Mouse (Mus musculus) T-helper 1 cell (primary cell): ENCODE data around the gene Sppl2b.
"Not testable (repeated sequence)": the region's sequence is repeated elsewhere in the genome, so short reads cannot be mapped to it uniquely, and the experiment has no call there.

Experiments
- in situ Hi-C: fragments of 300-600 bp; cut with MboI, MseI; formaldehyde crosslinking; loops from one replicate; pipeline ENCODE4 v1.15.1; 2025; ENCODE audit warnings: high pct_unique_total_duplicates

Gene Sppl2b

DNA sequence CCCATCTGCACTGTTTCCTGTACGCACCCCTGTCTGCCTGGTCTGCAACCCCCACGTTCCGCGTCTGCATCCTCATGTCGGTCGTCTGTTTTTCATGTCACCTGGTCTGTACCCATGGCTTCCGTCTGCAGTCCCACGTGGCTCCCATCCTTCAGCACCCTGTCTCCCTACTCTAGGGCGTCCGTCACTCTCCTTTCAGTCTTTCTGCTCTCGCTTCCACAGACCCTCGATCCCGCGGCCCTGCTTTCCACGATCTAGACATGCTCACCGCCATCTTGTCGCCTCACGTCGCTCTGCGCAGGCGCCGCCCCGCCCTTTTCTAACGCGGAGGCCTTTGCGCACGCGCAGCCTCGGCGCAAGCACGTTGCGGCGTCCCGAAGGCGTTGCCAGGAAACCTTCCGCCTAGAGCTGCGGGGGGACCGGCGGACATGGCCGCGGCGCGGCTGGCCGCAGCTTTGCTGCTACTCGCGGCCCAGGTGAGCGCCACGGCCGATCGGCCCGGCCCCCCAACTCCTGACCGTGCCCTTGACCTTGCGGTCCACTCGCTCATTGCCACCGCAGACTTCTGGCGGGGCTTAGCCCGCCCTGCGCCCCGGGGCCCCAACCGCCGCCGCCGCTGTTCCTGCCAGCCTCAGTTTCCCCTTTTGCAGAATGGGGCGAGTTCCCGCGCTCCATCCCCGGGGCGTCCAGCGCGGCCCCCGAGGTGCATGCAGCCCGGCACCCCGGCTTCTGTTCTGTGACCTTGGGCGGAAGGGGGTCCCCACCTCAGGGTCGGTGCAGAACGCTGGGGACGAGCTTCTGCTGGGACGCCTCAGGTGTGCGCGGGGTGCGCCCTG is at the start of gene Sppl2b, which contains the start of gene Lsm7:
Gene Sppl2b, plus strand, starts transcription at position 363 of the 836 bp plus-strand sequence.
Gene Lsm7, minus strand, starts transcription at position 297 of the 836 bp plus-strand sequence.
- in situ Hi-C loops = no loop called here

DNA sequence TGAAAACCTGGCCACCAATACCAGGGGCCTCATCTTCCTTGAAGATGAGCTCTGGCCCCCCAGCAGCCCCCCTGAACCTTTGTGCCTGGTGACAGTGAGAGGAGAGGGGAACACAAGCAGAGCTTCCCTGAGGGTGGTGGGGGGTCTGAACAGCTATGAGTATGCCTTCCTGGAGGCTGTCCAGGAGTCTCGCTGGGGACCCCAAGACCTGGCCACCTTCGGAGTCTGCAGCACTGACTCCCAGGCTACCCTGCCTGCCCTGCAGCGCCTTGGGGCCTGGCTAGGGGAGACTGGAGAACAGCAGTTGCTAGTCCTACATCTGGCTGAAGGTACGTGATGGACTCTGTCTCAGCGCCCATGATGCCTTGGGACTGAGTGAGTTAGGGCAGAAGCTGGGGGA is 49.8 kb upstream of the Sppl2b start:
- in situ Hi-C loops = no loop called here

DNA sequence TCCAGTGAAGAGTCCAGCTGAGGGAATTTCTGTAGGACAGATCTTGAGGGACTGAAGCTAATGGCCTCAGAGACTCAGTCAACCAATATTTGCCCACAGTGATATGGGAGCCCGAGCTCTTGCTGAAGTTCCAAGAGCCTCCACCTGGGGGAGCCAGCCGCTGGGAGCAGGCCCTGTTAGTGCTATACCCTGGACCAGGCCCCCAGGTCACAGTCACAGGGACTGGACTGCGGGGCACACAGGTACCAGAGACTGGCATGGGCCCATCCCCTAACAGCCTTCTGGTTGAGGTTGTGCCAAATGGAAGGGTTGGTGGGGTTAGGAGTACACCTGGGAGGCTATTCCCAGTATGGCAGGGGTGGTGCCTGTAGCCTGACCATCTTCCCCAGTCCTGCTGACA is 49.1 kb upstream of the Sppl2b start:
- in situ Hi-C loops = no loop called here

DNA sequence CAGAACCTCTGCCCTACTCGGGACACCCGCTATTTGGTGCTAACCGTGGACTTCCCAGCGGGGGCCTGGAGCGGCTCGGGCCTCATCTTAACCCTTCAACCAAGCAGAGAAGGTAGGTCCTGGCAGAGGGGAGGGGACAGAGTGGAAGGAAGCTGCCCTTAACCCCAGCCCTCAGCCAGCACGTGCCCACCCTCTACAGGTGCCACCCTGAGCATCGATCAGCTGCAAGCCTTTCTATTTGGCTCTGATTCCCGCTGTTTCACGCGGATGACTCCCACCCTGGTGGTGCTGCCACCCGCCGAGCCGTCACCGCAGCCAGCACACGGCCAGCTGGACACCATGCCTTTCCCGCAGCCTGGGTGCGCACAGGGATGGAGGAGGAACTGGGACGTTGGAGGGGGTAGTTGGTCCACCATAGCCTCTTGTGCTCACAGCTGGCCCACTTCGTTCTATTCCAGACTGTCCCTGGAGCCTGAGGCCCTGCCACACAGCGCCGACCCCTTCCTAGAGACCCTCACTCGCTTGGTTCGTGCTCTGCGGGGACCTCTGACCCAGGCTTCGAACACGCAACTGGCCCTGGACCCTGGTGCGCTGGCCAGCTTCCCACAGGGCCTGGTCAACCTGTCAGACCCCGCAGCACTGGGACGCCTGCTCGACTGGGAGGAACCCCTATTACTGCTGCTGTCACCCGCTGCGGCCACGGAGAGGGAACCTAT is 48.6 kb upstream of the Sppl2b start:
- in situ Hi-C loops = no loop called here

DNA sequence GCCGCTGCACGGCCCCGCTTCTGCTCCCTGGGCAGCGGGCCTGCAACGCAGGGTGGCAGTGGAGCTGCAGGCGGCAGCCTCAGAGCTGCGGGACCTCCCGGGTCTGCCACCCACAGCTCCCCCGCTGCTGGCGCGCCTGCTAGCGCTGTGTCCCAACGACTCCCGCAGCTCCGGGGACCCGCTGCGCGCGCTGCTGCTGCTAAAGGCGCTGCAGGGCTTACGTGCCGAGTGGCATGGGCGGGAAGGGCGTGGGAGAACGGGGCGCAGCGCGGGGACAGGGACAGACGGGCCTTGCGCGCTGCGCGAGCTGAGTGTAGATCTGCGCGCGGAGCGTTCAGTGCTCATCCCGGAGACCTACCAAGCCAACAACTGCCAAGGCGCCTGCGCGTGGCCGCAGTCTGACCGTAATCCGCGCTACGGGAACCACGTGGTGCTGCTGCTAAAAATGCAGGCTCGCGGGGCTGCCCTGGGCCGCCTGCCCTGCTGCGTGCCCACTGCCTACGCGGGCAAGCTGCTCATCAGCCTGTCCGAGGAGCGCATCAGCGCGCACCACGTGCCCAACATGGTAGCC is 47.9 kb upstream of the Sppl2b start:
- in situ Hi-C loops = no loop called here

DNA sequence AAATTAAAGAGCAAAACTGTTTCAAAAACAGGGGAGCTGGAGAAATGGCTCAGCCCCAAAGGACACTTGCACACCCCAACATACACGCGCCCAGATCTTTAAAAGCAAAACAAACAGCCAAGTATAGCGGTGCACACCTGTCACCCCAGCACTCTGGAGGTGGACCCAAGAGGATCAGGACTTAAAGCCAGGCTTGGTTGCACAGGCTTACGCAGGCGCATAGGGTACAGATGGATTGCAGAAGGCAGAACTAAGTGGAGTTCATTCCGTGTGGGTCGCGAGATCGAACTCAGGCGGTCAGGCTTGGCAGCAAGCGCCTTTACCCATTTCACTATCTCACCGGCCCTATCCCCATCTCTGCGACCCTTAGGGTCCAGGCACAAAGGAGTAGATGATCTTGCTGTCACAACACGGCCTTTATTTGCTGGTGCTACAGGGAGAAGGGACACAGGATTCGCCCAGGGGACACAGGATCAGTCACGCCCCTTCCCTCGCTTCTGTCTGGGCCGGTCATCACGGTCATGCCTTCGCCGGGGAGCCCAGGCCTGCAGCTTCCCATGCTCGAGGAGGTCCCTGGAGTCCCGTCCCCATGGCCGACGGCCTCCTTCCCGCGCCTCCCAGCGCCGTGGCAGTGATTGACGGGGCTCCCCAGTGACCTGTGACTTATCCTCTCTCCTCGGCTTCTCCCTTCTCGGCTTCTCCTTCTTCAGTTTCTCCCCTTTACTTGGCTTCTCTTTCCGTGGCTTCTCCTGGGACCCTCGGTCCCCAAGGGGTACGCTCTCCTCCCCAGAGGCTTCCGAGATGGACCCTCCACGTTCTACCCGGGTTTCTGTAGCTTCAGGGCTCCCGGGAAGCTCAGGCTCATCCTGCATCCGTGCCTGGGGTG is 46.7 kb upstream of the Sppl2b start:
- in situ Hi-C loops = no loop called here

DNA sequence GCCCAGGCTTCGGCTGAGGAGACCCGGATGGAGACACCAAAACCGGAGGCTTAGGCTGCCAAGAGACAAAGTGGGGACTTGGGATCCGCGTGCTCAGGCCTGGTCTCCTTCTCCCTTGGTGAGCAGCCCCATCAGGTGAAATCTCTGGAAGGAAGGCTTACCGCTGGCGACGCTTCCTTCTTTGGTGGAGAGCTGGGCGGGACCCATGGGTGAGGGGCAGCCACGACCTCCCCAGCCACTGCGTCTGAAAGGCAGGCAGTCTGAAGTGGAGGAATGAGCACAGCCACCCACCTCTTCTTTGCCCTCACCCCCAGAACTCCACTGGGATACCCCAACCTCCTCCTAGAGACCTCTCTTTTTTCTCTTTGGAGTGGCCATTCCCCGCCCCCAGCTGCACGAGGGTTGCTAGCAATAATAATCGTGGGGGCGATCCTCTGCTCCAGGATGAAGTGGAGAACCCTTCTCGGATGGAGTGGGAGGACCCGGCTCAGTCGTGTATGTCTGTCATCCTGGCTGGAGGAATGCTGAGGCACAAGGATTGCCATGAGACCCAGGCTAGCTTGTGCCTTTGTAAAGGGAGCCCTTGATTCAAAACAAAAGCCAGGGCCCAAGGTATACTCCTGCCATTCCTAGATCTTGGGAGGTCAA is 46.0 kb upstream of the Sppl2b start:
- in situ Hi-C loops = no loop called here

DNA sequence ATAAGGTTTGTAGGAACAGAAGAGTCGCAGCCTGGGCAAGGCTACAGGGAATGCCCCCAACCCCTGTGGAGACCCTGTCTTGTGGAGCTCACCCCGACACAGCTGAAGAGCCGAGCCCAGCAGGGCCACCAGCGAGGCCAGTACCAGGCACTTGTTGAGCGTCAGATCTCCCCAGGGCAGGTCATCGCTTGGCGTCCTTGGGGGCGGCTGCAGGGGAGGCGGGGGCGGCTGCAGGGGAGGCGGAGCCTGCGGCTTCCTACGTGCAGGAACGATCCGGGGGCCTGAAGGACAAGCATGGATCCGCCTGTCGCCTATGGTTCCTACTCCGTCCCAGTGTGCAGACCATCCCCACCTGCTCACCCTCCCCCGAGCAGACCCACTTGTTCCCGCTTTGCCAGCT is 45.0 kb upstream of the Sppl2b start:
- in situ Hi-C loops = no loop called here

DNA sequence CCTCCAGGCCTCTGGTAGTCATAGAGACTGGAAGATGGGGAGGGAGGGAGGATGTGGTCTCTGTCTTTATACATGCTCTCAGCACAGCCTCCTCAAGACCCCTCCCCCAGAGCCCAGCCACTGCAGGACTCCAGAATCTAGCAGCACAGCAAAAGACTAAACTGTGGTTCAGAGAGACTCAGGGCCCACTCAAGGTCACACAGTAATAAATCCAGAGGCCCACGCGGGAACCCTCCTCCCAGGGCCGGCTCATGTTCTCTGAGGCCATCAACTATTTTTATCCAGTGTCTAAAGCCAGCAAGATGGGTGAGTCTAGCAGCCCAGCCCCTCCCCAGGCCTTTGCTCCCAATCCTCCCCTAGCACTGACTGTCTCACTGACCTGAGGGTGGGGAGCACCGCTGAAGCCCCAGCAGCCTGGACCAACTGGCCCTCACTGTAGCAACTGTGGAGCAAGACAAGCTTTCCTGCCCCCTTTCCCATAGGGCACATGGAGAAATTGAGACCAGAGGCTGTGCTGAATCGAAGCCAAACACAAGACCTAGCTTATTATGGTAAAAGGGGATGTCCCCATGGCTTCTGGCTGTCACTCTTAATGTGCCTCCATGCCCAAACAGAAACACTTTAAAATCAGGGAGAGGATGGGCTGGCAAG is 42.6 kb upstream of the Sppl2b start:
- in situ Hi-C loops = no loop called here

DNA sequence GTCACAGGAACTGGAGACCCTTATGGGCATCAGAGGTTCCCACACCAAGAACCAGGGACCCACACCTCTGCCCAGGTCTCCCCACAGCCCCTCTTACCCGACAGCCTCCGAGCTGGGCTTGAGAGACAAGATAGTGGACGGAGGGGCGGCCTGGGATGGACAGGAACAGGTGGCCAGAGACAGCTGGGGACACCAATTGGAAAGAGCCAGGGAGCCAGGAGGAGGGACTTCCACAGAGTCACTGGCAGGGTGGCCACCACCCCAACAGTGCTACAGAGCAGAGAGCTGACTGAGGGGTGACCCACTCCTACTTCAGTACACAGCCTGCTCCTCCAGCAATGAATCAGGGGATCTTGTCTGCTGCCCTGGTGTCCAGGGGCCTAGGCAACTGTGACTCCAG is 41.7 kb upstream of the Sppl2b start, which contains the start of gene Jsrp1:
Gene Jsrp1, minus strand, starts transcription at position 133 of the 400 bp plus-strand sequence.
- in situ Hi-C loops = no loop called here

DNA sequence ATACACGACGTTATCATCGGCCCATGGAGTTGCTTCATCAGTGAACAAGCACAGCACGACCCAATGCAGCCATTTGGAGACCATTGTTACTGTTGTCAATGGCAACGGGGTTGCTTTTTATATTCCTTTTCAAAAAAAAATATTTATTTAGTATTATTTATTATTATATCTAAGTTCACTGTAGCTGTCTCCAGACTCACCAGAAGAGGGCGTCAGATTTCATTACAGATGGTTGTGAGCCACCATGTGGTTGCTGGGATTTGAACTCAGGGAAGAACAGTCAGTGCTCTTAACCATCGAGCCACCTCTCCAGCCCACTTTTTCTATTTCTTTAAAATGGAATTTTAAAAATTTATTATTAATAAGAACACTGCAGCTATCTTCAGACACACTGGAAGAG is 40.3 kb upstream of the Sppl2b start:
- in situ Hi-C loops = no loop called here

DNA sequence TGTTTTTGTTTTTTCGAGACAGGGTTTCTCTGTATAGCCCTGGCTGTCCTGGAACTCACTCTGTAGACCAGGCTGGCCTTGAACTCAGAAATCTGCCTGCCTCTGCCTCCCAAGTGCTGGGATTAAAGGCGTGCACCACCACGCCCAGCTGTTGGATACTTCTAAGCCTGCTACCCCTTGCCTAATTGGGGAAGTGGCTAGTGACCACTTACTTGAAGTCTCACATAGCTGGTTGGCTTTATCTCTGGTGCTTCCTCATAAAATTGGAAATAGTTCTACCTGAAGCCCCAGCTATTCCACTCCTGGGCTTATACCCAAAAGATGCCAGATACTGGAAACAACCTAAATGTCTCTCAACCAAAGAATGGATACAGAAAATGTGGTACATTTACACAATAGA is 38.8 kb upstream of the Sppl2b start:
- in situ Hi-C loops = not testable (repeated sequence)

DNA sequence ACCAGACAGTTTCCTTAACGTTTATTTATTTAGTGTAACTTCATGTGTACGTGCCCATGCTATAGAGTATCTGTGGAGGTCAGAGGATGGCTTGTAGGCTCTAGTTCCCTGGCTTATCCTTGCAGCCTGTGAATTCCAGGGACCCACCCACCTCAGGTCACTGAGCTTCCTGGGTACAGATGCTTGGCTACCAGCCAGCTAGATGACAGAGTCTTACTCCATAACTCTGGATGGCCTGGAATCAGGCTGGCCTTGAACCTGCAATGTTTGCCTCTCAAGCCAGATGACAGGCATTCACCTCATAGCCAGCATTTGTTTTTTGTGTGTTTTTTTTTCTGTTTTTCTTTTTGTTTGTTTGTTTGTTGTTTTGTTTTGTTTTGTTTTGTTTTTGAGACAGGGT is 37.9 kb upstream of the Sppl2b start:
- in situ Hi-C loops = no loop called here

DNA sequence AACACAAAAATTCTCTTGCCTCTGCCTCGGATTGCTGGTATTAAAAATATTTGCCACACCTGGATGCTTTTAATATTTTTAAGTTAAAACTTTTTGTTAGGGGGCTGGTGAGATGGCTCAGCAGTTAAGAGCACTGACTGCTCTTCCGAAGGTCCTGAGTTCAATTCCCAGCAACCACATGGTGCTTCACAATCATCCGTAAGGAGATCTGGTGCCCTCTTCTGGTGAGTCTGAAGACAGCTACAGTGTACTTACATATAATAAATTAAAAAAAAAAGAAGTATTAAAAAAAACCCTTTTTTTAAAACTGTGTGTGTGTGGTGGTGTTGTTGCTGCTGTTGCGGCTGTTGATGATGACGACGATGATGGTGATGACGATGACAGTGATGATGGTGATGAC is 37.1 kb upstream of the Sppl2b start:
- in situ Hi-C loops = not testable (repeated sequence)

DNA sequence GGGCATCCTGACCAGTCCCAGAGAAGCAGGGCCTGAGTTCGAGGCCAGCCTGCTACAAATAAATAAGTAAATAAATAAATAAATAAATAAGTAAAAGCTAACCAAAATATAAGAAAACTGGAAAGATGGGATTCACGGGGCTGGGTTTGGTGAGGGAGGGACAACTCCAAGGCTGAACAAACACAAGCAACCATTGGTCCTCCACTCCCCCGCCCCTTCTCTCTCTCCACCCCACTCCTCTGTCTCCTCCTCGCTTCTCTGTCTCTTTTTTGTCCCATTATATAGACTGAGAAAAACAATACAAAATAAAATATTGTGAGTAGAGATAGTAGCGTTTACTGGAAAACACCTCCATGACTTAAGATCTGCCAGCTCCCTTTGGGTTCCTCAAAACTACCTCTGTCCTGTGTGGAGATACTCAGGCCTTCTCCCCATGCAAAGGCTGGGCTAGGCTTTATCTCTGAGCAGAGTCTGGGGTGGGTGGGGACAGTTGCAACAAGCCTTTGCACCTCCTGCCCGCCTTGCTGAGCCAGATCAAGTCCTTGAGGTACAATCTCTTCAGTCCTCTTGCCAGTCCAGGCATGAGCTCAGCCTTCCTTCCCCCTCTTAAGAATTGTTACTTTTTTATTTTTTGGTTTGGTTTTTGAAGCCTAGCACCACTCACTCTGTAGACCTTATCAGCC is 36.3 kb upstream of the Sppl2b start:
- in situ Hi-C loops = no loop called here

DNA sequence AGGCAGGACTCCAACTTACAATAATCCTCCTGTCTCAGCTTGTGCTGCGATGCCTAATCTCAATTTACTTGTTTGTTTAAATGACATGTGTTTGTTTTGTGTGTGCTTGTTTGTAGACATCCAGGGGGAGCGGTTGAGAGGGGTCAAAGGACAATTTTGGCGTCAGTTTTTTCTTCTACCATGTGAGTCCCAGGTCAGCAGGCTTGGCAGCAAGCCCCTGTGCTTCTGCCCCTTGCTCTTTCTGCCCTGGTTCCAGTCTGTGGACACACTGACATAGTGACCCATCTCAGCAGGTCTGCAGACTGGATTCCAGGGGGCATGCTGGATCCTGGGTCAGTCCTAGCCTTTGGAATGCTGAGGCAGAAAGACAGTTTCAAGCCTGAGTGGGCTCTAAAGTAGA is 35.7 kb upstream of the Sppl2b start:
- in situ Hi-C loops = no loop called here

DNA sequence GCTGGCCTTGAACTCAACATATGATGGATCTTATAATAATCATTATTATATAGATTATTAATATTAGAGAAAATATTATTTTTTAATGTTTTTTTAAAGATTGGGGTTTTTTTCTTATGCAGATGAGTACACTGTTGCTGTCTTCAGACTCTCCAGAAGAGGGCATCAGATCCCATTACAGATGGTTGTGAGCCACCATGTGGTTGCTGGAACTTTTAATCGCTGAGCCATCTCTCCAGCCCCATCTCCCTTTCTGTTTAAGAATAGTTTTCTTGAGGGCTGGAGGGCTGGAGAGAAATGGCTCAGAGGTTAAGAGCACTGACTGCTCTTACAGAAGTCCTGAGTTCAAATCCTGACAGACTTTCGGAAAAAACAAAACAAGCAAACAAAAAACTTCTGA is 33.1 kb upstream of the Sppl2b start:
- in situ Hi-C loops = loop anchor here (10.0 kb wide), 1 partner anchor 553 kb away; the partner anchor contains the start of gene Fzr1

DNA sequence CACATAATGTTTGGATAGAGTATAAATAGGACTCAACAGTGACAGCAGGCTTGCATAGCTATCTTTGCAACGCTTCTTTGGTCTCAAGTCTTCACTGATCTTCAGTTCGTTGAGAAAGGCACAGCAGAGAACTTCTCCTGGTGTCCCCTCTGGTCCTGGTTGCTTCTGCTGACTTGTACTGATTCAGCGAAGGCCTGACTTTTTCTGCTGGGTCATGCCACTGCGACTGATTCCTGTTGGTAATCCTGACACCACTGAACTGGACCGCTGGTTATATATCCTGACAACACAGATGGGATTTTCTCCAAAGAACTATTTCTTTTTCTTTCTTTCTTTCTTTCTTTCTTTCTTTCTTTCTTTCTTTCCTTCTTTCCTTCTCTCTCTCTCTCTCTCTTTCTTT is 32.5 kb upstream of the Sppl2b start:
- in situ Hi-C loops = loop anchor here (10.0 kb wide), 1 partner anchor 552 kb away; the partner anchor contains the start of gene Fzr1

DNA sequence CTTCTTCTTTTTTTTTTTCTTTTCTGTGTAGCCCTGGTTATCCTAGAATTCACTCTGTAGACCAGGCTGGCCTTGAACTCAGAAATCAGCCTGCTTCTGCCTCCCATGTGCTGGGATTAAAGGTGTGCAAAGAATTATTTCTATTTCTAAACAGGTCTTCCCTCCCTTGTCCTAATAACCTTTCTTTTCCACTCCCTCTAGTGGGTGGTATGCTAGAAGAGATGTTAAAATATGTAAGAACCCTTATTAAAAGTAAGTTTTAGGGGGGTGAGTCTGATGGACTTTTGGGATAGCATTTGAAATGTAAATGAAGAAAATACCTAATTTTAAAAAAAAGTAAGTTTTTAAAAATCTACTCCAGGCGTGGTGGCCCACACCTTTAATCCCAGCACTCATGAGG is 31.8 kb upstream of the Sppl2b start:
- in situ Hi-C loops = loop anchor here (10.0 kb wide), 1 partner anchor 551 kb away; the partner anchor contains the start of gene Fzr1
